Mouse (Mus musculus) limb, embryonic 13.5 days (tissue): ENCODE results near the gene Lrrc17. TPM values are rescaled to one million over a fixed set of nuclear protein-coding genes. Genes with fewer than 3 reads are reported as not detected.

Experiments used
- ATAC-seq: fragments of 200-750 bp; cut with Nextera tagmentation; 2 replicates; pipeline ENCODE4 v1.8.0; 2017; ENCODE audit warnings: low read depth, moderate number of reproducible peaks, moderate TSS enrichment; ENCODE audit not compliant: low FRiP score
- H3K27ac ChIP-seq: fragments of 300-500 bp; sonication (generic); 2 replicates; pipeline ENCODE4 v1.5.1; 2015; ENCODE audit warnings: inconsistent platforms, mild to moderate bottlenecking, moderate library complexity
- H3K27me3 ChIP-seq: fragments of 300-500 bp; sonication (generic); 2 replicates; pipeline ENCODE4 v1.6.1; 2015; ENCODE audit warnings: mild to moderate bottlenecking, inconsistent platforms
- H3K36me3 ChIP-seq: fragments of 300-500 bp; sonication (generic); 2 replicates; pipeline ENCODE4 v1.6.1; 2015; ENCODE audit warnings: inconsistent platforms, mild to moderate bottlenecking, moderate library complexity
- H3K4me1 ChIP-seq: fragments of 300-500 bp; sonication (generic); 2 replicates; pipeline ENCODE4 v1.6.1; 2015; ENCODE audit warnings: inconsistent platforms
- H3K4me2 ChIP-seq: fragments of 300-500 bp; sonication (generic); replicated peaks from 2 replicates; pipeline ENCODE4 v1.6.1; 2015; ENCODE audit warnings: inconsistent platforms, mild to moderate bottlenecking, moderate library complexity
- H3K4me3 ChIP-seq: fragments of 300-500 bp; sonication (generic); 2 replicates; pipeline ENCODE4 v1.5.1; 2015; ENCODE audit warnings: moderate library complexity, mild to moderate bottlenecking, inconsistent platforms
- H3K9ac ChIP-seq: fragments of 300-500 bp; sonication (generic); 2 replicates; pipeline ENCODE4 v1.6.1; 2015; ENCODE audit warnings: mild to moderate bottlenecking, inconsistent platforms
- H3K9me3 ChIP-seq: fragments of 300-500 bp; sonication (generic); 2 replicates; pipeline ENCODE4 v1.6.1; 2016; ENCODE audit warnings: inconsistent platforms
- WGBS: fragments of 180-500 bp; shearing (Covaris S2); methylation state at CpG from one replicate; pipeline ENCODE4 v1.1.7; 2015; 5-methylcytosine and 5-hydroxymethylcytosine counted together
- polyA plus RNA-seq: library from polyadenylated mRNA; unstranded; fragments of >200 nt; fragmentation: Nextera tagmentation; extraction: Ambion mirVana; gene quantifications from 2 replicates; pipeline ENCODE4 v1.2.1, GENCODE M21; 2015

The Lrrc17 gene
- polyA plus RNA-seq, 1 experiment from 2014 or later, result 89.9 TPM

GRCm38 (mm10) chr5:21616450-21617009, 73.2 kb downstream of the Lrrc17 start:
- no peaks in the 10 kb centered on the region for H3K4me1 ChIP-seq

More at GRCm38 (mm10) chr5:21616450-21617009, 73.2 kb downstream of the Lrrc17 start:
- Histone ChIP-seq H3K4me2 (no peak overlapping the region), H3K36me3 (no peaks in the 10 kb centered on the region), H3K27ac (no peak overlapping the region), H3K9ac (no peak overlapping the region), H3K9me3 (no peaks in the 10 kb centered on the region), H3K4me3 (no peak overlapping the region), H3K27me3 (no peaks in the 10 kb centered on the region)
- ATAC-seq, result no peak
- WGBS, result 74% methylated on average over 3 of the region's 3 CpGs

Other genes with a start within 250 kb of the Lrrc17 start
- 0.64 and 0.91 TPM in 2 replicates for gene Fgl2, start 170.9 kb upstream of the Lrrc17 start, polyA plus RNA-seq
- gene Ccdc146, start 118.9 kb upstream of the Lrrc17 start, polyA plus RNA-seq, result 0.10 TPM in 1 of 2 replicates, not detected in the other
- 5.0 and 5.1 TPM in 2 replicates for gene Fam185a, start 118.6 kb upstream of the Lrrc17 start, polyA plus RNA-seq
- 0.08 and 0.24 TPM in 2 replicates for gene Fbxl13, start 102.1 kb downstream of the Lrrc17 start, polyA plus RNA-seq
- gene Armc10, start 102.3 kb downstream of the Lrrc17 start, polyA plus RNA-seq, result 54.4 TPM in 2 replicates
- gene Napepld, start 157.8 kb downstream of the Lrrc17 start, polyA plus RNA-seq, result 2.1 and 2.5 TPM in 2 replicates
- gene Pmpcb, start 193.6 kb downstream of the Lrrc17 start, polyA plus RNA-seq, result 91.5 and 94.9 TPM in 2 replicates
- gene Dnajc2, start 241.7 kb downstream of the Lrrc17 start, polyA plus RNA-seq, result 67.5 and 73.5 TPM in 2 replicates
- 192 and 201 TPM in 2 replicates for gene Psmc2, start 241.7 kb downstream of the Lrrc17 start, polyA plus RNA-seq